Mouse (Mus musculus) kidney, embryonic 14.5 days (tissue): ENCODE data around the gene Sh2d1b1. TPM values are rescaled to one million over a fixed set of nuclear protein-coding genes. Genes with fewer than 3 reads are reported as not detected.

ENCODE experiments used
- ATAC-seq: fragments of 200-750 bp; cut with Nextera tagmentation; 2 replicates; pipeline ENCODE4 v1.8.0; 2017; ENCODE audit warnings: moderate number of reproducible peaks, mild to moderate bottlenecking, moderate TSS enrichment, moderate library complexity; ENCODE audit not compliant: low FRiP score, low TSS enrichment
- H3K27ac ChIP-seq: fragments of 300-500 bp; sonication (generic); 2 replicates; pipeline ENCODE4 v1.5.1; 2014; ENCODE audit warnings: low read depth, mild to moderate bottlenecking, low read length, moderate library complexity, mixed read lengths
- H3K27me3 ChIP-seq: fragments of 300-500 bp; sonication (generic); 2 replicates; pipeline ENCODE4 v1.6.1; 2014; ENCODE audit warnings: mild to moderate bottlenecking, low read length; ENCODE audit not compliant: control insufficient read depth, insufficient read depth
- H3K36me3 ChIP-seq: fragments of 300-500 bp; sonication (generic); 2 replicates; pipeline ENCODE4 v1.6.1; 2014; ENCODE audit warnings: low read length, mixed read lengths; ENCODE audit not compliant: control insufficient read depth, insufficient read depth
- H3K4me1 ChIP-seq: fragments of 300-500 bp; sonication (generic); 2 replicates; pipeline ENCODE4 v1.6.1; 2014; ENCODE audit warnings: low read length, mixed read lengths; ENCODE audit not compliant: control insufficient read depth, insufficient read depth
- H3K4me2 ChIP-seq: fragments of 300-500 bp; sonication (generic); replicated peaks from 2 replicates; pipeline ENCODE4 v1.6.1; 2014; ENCODE audit warnings: low read depth, mild to moderate bottlenecking, low read length
- H3K4me3 ChIP-seq: fragments of 300-500 bp; sonication (generic); 2 replicates; pipeline ENCODE4 v1.5.1; 2014; ENCODE audit warnings: mild to moderate bottlenecking, low read length
- H3K9ac ChIP-seq: fragments of 300-500 bp; sonication (generic); 2 replicates; pipeline ENCODE4 v1.6.1; 2014; ENCODE audit warnings: low read depth, mild to moderate bottlenecking, low read length, moderate library complexity
- H3K9me3 ChIP-seq: fragments of 300-500 bp; sonication (generic); 2 replicates; pipeline ENCODE4 v1.6.1; 2016; ENCODE audit warnings: low read length; ENCODE audit not compliant: control insufficient read depth
- WGBS: fragments of 180-500 bp; shearing (Covaris S2); extraction: QIAGEN DNeasy Blood & Tissue Kit; methylation state at CpG from one replicate; pipeline ENCODE4 v1.1.7; 2014; 5-methylcytosine and 5-hydroxymethylcytosine counted together
- polyA plus RNA-seq: library from polyadenylated mRNA; unstranded; fragments of >200 nt; fragmentation: Nextera tagmentation; extraction: Ambion mirVana; gene quantifications from 2 replicates; pipeline ENCODE4 v1.2.1, GENCODE M21; 2014

Gene Sh2d1b1
- polyA plus RNA-seq, 1 experiment from 2014 or later = not detected

DNA sequence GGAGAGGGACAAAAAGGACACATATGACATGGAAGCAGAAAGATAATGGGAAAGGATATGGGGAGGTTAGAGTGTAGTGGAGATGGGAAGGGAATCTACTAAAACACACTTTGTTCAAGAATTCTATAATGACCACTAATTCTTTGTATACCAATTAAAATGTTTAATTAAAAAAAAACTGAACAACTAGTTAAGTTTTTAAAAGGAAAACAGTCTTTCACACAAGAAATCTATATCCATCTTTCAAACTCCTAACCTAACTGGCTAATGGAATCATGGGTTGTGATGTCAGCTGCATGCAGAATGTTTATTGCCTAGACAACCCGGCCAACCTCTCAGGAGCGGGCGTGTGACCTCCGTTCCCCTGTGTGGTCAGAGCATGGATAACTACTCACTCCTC is 31.4 kb downstream of the Sh2d1b1 start, which contains the start of gene Spata46:
Gene Spata46 (plus strand): TSS at position 301 of the 400 bp plus-strand sequence.
- H3K9me3 ChIP-seq = no peaks in the 10 kb centered on the region
- no peak for ATAC-seq
- 86% methylated on average over 4 of the region's 4 CpGs for WGBS
- no peaks in the 10 kb centered on the region for H3K27me3 ChIP-seq
- H3K4me1 ChIP-seq = no peaks in the 10 kb centered on the region
- no peak within 1 kb of the TSS for H3K4me2 ChIP-seq
- H3K4me3 ChIP-seq = no peak within 1 kb of the TSS
- no peak within 1 kb of the TSS for H3K9ac ChIP-seq
- no peak within 1 kb of the TSS for H3K27ac ChIP-seq
- no peaks in the 10 kb centered on the region for H3K36me3 ChIP-seq

DNA sequence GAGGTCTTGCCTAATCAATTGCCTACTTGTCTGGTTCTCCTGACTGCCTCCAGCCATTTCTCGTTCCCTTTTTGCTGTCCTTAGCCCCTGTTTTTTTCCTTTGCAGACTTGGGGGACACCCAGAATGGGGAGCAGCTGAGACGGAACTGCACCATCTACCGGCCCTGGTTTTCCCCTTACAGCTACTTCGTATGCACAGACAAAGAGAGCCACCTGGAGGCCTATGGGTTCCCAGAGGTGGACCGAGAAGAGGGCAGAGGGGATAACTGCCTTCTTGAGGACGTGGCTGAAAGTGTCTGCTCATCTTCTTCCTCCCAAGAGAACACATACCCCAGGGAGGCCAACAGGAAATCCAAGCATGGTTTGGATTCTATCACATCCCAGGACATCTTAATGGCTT is 34.3 kb downstream of the Sh2d1b1 start:
- no peak for ATAC-seq

DNA sequence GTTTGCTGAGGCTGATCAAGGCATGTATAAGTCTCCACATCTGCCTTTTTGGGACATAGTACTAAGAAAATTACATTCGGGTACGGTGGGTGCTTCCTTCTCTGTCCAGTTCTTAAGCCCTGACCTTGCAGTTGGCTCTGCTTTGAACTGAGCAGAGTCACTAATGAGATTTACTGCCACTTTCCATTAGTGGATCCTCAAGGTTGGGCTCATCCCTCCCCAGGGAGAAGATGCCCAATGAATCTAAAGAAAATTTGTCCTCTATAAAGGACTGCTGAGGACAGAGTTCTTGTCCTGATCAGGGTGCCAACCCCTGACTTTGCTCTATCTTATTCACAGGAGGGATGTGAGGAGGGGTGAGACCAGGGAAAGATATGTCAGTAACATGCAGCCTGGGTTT is 44.9 kb downstream of the Sh2d1b1 start:
- no peaks in the 10 kb centered on the region for H3K4me1 ChIP-seq
- no peak overlapping the region for H3K9ac ChIP-seq
- no peak overlapping the region for H3K4me2 ChIP-seq
- H3K9me3 ChIP-seq = no peaks in the 10 kb centered on the region
- no peak overlapping the region for H3K4me3 ChIP-seq
- no peak for ATAC-seq
- WGBS = 65% methylated on average over 2 of the region's 2 CpGs
- H3K27ac ChIP-seq = no peak overlapping the region
- no peaks in the 10 kb centered on the region for H3K27me3 ChIP-seq
- H3K36me3 ChIP-seq = no peaks in the 10 kb centered on the region; the same call in 1 of the 2 replicates

More for the DNA sequence above, 34.3 kb downstream of the Sh2d1b1 start:
- 83% methylated on average over 6 of the region's 6 CpGs for WGBS
- Histone ChIP-seq H3K27me3 (no peaks in the 10 kb centered on the region), H3K4me2 (no peak overlapping the region), H3K4me3 (no peak overlapping the region), H3K4me1 (no peaks in the 10 kb centered on the region), H3K36me3 (no peaks in the 10 kb centered on the region), H3K27ac (no peak overlapping the region), H3K9ac (no peak overlapping the region), H3K9me3 (no peaks in the 10 kb centered on the region)

DNA sequence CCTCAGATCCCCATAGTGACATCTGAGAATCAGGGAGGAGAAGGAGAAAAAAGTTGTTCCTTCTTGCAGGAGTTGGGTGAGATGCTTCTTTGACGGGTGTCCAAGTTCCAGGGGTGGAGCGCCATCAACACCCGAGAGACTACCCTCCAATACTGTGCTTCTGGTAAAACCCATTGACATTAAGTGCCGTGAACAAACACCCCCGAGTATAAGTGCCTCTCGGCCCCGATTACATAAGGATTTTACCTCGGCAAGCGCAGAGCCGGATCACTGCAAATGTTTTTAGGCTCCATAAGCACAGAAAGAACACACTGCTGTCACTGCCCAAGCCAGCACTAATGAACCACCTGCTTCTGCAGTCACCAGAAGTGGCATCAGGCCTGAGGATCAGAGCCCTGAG is 45.9 kb downstream of the Sh2d1b1 start:
- Histone ChIP-seq H3K36me3 (no peaks in the 10 kb centered on the region; the same call in 1 of the 2 replicates), H3K27ac (no peak overlapping the region), H3K9me3 (no peaks in the 10 kb centered on the region), H3K27me3 (no peaks in the 10 kb centered on the region), H3K4me3 (no peak overlapping the region), H3K4me1 (no peaks in the 10 kb centered on the region), H3K4me2 (no peak overlapping the region), H3K9ac (no peak overlapping the region)
- 89% methylated on average over 10 of the region's 10 CpGs for WGBS
- no peak for ATAC-seq

DNA sequence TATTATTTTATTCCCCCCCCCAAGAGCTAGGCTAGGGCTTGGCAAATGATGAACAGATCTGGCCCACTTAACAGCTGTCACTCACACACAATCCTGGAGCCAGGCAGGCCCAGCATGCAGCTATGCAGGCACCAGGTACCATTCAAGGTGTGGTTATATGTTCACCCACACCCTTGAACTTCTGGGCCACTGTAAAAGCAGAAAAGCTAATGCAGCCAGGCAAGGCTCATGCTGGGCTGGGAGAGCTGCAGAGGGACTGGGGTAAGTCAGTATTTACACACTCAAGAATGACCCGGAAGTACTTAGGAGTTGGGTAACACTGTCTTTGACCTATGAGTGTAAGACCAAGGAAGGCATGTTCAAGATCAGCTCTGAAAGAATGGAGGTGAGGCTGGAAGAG is 47.2 kb downstream of the Sh2d1b1 start:
- WGBS = 87% methylated on average over 1 of the region's 1 CpGs
- H3K36me3 ChIP-seq = no peaks in the 10 kb centered on the region; the same call in 1 of the 2 replicates
- no peak overlapping the region for H3K4me2 ChIP-seq
- H3K27me3 ChIP-seq = no peaks in the 10 kb centered on the region
- ATAC-seq = no peak
- no peaks in the 10 kb centered on the region for H3K4me1 ChIP-seq
- no peak overlapping the region for H3K27ac ChIP-seq
- H3K4me3 ChIP-seq = no peak overlapping the region
- no peak overlapping the region for H3K9ac ChIP-seq
- no peaks in the 10 kb centered on the region for H3K9me3 ChIP-seq

DNA sequence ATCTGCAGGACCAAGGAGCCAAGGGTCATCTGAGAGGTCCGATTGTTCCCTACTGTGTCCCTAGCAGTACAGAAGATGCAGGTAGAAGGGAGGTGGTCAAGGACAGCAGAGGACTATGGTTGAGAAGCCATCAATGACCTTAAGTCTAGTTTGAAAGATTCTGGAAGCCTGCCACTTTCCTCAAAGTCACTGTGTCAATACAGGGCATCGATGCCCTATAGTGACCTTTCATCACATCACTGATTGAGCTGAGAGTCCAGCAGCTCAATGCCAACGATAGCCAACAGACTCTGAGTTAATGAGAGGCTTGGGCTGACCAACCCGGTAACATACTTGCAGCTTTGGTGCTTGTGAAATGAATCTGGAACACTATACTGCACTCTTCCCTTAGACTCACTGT is 48.2 kb downstream of the Sh2d1b1 start:
- no peaks in the 10 kb centered on the region; the same call in 1 of the 2 replicates for H3K36me3 ChIP-seq
- no peak overlapping the region for H3K4me3 ChIP-seq
- no peaks in the 10 kb centered on the region for H3K27me3 ChIP-seq
- H3K27ac ChIP-seq = no peak overlapping the region
- no peak overlapping the region for H3K4me2 ChIP-seq
- 94% methylated on average over 4 of the region's 4 CpGs for WGBS
- H3K9me3 ChIP-seq = no peaks in the 10 kb centered on the region
- no peak overlapping the region for H3K9ac ChIP-seq
- H3K4me1 ChIP-seq = no peaks in the 10 kb centered on the region
- ATAC-seq = no peak

DNA sequence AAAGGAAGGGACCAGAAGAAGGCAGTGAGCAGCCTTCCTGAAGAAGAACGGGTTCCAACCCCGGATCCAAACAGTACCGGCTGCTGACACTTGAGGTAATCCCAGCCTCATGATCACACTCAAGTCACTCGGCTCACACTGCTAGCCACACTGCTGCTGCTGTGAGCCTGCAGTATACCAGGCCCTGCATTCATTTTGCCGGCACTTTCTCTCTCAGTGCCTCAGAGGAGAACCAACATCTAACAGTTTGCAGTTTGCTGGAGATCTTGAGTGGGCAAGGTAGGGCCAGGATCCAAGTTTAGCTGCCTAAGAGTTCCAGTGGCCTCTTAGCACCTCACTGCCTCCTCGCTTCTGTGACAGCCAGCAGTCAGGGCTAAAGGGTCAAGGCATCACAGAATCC is 54.8 kb downstream of the Sh2d1b1 start:
- no peaks in the 10 kb centered on the region for H3K9me3 ChIP-seq
- ATAC-seq = no peak
- no peaks in the 10 kb centered on the region for H3K36me3 ChIP-seq
- no peak overlapping the region for H3K4me3 ChIP-seq
- 71% methylated on average over 6 of the region's 6 CpGs for WGBS
- H3K27ac ChIP-seq = no peak overlapping the region
- no peak overlapping the region for H3K4me2 ChIP-seq
- no peaks in the 10 kb centered on the region for H3K27me3 ChIP-seq
- H3K9ac ChIP-seq = no peak overlapping the region
- no peaks in the 10 kb centered on the region for H3K4me1 ChIP-seq

DNA sequence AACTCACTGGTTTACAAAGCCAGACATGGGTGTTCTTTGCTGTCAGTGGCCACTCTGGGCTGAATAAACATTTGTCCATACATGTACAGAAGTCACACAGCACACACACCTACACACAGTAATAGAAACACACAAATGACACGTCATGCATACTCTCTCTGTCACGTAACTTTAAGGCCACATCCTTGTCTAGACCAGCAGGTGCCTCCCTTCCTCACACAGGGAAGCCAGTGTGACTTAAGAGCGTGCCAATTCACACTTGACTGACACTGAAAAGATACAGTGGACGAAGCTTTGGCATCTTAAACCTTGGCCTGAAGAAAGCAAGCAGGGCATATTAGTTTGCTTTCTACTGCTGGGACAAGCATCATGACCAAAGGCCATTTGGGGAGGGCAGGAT is 55.7 kb downstream of the Sh2d1b1 start:
- 74% methylated on average over 4 of the region's 4 CpGs for WGBS
- Histone ChIP-seq H3K4me2 (no peak overlapping the region), H3K36me3 (no peaks in the 10 kb centered on the region), H3K27ac (no peak overlapping the region), H3K4me3 (no peak overlapping the region), H3K4me1 (no peaks in the 10 kb centered on the region), H3K9ac (no peak overlapping the region), H3K27me3 (no peaks in the 10 kb centered on the region), H3K9me3 (no peaks in the 10 kb centered on the region)
- no peak for ATAC-seq
